Mouse (Mus musculus): ENCODE measurements at regions not wholly inside any gene's neighbourhood (a gene's known extent, or its start where the extent isn't known, plus 50 kb on each side); places are given as distances from the start of the nearest gene placed in this dataset.

DNA sequence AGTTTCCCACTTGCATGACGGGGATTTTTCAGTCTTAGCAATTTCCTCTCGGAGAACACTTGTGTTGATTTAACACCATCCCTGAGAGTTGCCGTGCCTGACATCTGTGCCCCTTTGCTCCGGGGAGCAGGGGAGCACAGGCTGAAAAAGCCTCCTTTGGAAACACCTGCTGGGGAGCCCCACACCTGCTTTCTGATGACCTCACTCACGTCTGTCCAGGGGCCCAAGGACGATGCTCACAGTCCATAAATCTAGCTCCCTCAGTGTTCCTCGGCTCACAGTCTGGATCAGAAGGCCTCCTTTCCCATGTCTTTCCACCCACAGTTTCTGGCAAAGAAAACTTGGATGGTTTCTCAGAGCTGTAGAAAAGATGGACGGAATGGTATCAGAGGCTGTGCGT, 208.7 kb downstream of the Pmp22 start:
- Histone ChIP-seq H3K4me1 (ENCODE audit: control insufficient read depth, insufficient read depth, low read length) (no peaks in the 10 kb centered on the region), H3K27me3 (ENCODE audit: control insufficient read depth, insufficient read depth, low read length) (no peaks in the 10 kb centered on the region), H3K79me2 (replicated peaks; ENCODE audit: control insufficient read depth, insufficient read depth, low read length) (no peaks in the 10 kb centered on the region), H3K36me3 (ENCODE audit: control insufficient read depth, insufficient read depth, low read length) (no peaks in the 10 kb centered on the region), H3K4me3 (no peak overlapping the region), H3K27ac (no peak overlapping the region), H3K9ac (ENCODE audit: low read depth, low read length) (no peak overlapping the region)
- DNase-seq = no peak
- 69% methylated on average over 9 of the region's 9 CpGs for WGBS
- TF ChIP-seq CTCF (IDR thresholded peaks at IDR 0.05) = no peak
- no peak for TF ChIP-seq POLR2A (IDR thresholded peaks at IDR 0.05; ENCODE audit: insufficient read depth, low read depth, low read length)
- no peak for TF ChIP-seq EP300 (IDR thresholded peaks at IDR 0.05; ENCODE audit: insufficient read depth, low read depth, low read length)
- intact Hi-C loops (cut with DNase I) = no loop called here

DNA sequence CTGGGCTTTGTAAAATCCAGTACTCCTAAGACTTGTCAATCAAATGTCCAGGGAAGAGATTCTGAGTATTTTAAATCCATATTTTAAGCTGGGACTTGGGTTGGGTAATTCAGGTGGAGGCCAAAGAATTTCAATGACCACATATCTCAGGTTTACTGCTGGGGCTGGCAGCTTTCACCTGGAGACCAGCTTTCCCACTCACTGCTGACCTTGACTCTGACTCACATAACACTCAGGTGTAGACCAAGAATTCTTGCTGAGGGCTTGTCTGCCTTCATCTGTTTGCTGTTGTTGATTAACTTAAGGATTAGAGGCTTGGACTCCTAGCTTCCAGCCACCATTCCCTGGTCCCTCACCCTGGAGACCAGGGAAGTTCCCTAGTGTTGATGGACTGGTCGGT, 209.5 kb downstream of the Pmp22 start:
- DNase-seq = no peak
- WGBS = 93% methylated on average over 1 of the region's 1 CpGs
- H3K9ac ChIP-seq (ENCODE audit: low read depth, low read length) = no peak overlapping the region
- intact Hi-C loops (cut with DNase I) = no loop called here
- no peak for TF ChIP-seq POLR2A (IDR thresholded peaks at IDR 0.05; ENCODE audit: insufficient read depth, low read depth, low read length)
- no peak for TF ChIP-seq CTCF (IDR thresholded peaks at IDR 0.05)
- no peak for TF ChIP-seq EP300 (IDR thresholded peaks at IDR 0.05; ENCODE audit: insufficient read depth, low read depth, low read length)
- H3K36me3 ChIP-seq (ENCODE audit: control insufficient read depth, insufficient read depth, low read length) = no peaks in the 10 kb centered on the region
- no peaks in the 10 kb centered on the region for H3K4me1 ChIP-seq (ENCODE audit: control insufficient read depth, insufficient read depth, low read length)
- no peak overlapping the region for H3K27ac ChIP-seq
- no peaks in the 10 kb centered on the region for H3K27me3 ChIP-seq (ENCODE audit: control insufficient read depth, insufficient read depth, low read length)
- no peaks in the 10 kb centered on the region for H3K79me2 ChIP-seq (replicated peaks; ENCODE audit: control insufficient read depth, insufficient read depth, low read length)
- no peak overlapping the region for H3K4me3 ChIP-seq

DNA sequence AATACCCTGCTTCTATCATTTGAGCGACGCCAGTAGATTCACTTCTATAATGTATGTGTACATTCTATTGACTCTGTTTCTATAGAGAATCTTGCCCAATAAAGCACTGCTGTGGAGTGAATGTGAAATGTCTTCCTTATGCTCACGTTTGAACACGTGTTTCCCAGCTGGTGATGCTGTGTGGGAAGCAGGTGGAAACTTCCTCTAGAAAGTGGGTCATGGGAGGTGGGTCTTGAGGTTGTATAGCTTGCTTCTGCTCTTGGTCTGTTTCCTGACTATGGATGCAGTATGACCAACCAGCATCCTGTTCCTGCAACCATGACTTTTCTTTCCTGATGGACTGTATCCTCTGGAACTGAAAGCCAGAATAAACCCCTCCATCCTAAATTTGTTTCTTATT, 216.9 kb downstream of the Pmp22 start:
- no peak overlapping the region for H3K9ac ChIP-seq (ENCODE audit: low read depth, low read length)
- no peak overlapping the region for H3K4me3 ChIP-seq
- intact Hi-C loops (cut with DNase I) = no loop called here
- H3K27me3 ChIP-seq (ENCODE audit: control insufficient read depth, insufficient read depth, low read length) = no peaks in the 10 kb centered on the region
- no peaks in the 10 kb centered on the region for H3K36me3 ChIP-seq (ENCODE audit: control insufficient read depth, insufficient read depth, low read length)
- no peak overlapping the region for H3K27ac ChIP-seq
- no peak for DNase-seq
- TF ChIP-seq POLR2A (IDR thresholded peaks at IDR 0.05; ENCODE audit: insufficient read depth, low read depth, low read length) (no peak), EP300 (IDR thresholded peaks at IDR 0.05; ENCODE audit: insufficient read depth, low read depth, low read length) (no peak), CTCF (IDR thresholded peaks at IDR 0.05) (no peak)
- H3K4me1 ChIP-seq (ENCODE audit: control insufficient read depth, insufficient read depth, low read length) = peaks cover 2% of the 10 kb centered on the region; the same call in 1 of the 2 replicates
- 81% methylated on average over 4 of the region's 4 CpGs for WGBS
- no peaks in the 10 kb centered on the region for H3K79me2 ChIP-seq (replicated peaks; ENCODE audit: control insufficient read depth, insufficient read depth, low read length)

- H3K36me3 ChIP-seq (ENCODE audit: control insufficient read depth, insufficient read depth, low read length) = no peaks in the 10 kb centered on the region
- H3K79me2 ChIP-seq (replicated peaks; ENCODE audit: control insufficient read depth, insufficient read depth, low read length) = no peaks in the 10 kb centered on the region
- H3K27me3 ChIP-seq (ENCODE audit: control insufficient read depth, insufficient read depth, low read length) = no peaks in the 10 kb centered on the region
- 27% methylated on average over 7 of the region's 7 CpGs for WGBS
- intact Hi-C loops (cut with DNase I) = no loop called here
- peaks cover 2% of the 10 kb centered on the region for H3K4me1 ChIP-seq (ENCODE audit: control insufficient read depth, insufficient read depth, low read length)
- peak in 1 of 2 experiments; percentile 4 for DNase-seq
- no peak for TF ChIP-seq EP300 (IDR thresholded peaks at IDR 0.05; ENCODE audit: insufficient read depth, low read depth, low read length)
- no peak for TF ChIP-seq CTCF (IDR thresholded peaks at IDR 0.05)
- H3K27ac ChIP-seq = peak overlapping the region; percentile 55
- no peak overlapping the region for H3K4me3 ChIP-seq
- H3K9ac ChIP-seq (ENCODE audit: low read depth, low read length) = no peak overlapping the region
Observed at GRCm38 (mm10) chr11:63350123-63350696, 221.4 kb downstream of the Pmp22 start.

DNA sequence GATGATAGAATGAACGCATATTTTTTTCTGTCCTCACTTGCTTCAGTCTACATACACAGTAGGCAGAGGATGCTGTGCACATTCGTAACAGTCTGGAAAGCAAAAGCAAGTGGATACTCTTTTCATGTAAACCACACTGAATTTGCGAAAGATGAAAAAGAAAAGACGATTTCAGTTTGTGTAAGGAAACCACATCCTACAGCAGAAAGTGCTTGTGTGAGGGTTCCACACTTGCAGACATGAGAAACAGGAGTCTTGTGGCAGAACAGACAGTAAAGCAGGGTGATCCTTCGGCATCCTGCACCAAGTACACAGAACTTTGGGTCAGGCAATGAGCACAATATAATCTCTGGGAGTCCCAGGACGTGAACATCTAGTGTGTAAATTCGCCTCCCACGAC, 223.2 kb downstream of the Pmp22 start:
- intact Hi-C loops (cut with DNase I) = no loop called here
- DNase-seq = no peak
- no peak for TF ChIP-seq POLR2A (IDR thresholded peaks at IDR 0.05; ENCODE audit: insufficient read depth, low read depth, low read length)
- Histone ChIP-seq H3K9ac (ENCODE audit: low read depth, low read length) (no peak overlapping the region), H3K79me2 (replicated peaks; ENCODE audit: control insufficient read depth, insufficient read depth, low read length) (no peaks in the 10 kb centered on the region), H3K4me1 (ENCODE audit: control insufficient read depth, insufficient read depth, low read length) (peaks cover 2% of the 10 kb centered on the region), H3K4me3 (no peak overlapping the region), H3K27me3 (ENCODE audit: control insufficient read depth, insufficient read depth, low read length) (no peaks in the 10 kb centered on the region), H3K36me3 (ENCODE audit: control insufficient read depth, insufficient read depth, low read length) (no peaks in the 10 kb centered on the region), H3K27ac (no peak overlapping the region)
- 95% methylated on average over 8 of the region's 8 CpGs for WGBS

DNA sequence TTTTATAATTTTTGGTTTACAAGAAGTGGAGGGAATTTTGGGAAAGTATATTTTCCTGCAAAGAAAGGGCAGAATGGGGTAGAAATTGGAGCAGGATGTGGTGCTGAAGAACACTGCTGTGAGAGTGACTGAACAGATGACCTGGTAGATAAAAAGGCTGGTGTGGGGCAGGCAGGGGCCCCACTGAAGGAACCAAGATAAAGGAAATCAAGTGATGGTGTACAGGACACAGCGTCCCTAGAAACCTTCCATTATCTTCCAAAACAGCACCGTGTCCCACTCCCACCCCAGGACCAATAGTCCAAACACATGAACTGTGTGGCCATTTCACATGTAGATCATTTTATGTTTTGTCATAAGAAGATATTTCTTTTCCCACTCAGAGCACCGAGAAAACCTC, 224.2 kb downstream of the Pmp22 start:
- H3K9ac ChIP-seq (ENCODE audit: low read depth, low read length) = no peak overlapping the region
- no peak for DNase-seq
- no peak overlapping the region for H3K4me3 ChIP-seq
- H3K79me2 ChIP-seq (replicated peaks; ENCODE audit: control insufficient read depth, insufficient read depth, low read length) = no peaks in the 10 kb centered on the region
- H3K27ac ChIP-seq = no peak overlapping the region
- no peaks in the 10 kb centered on the region for H3K27me3 ChIP-seq (ENCODE audit: control insufficient read depth, insufficient read depth, low read length)
- peaks cover 2% of the 10 kb centered on the region for H3K4me1 ChIP-seq (ENCODE audit: control insufficient read depth, insufficient read depth, low read length)
- H3K36me3 ChIP-seq (ENCODE audit: control insufficient read depth, insufficient read depth, low read length) = no peaks in the 10 kb centered on the region
- intact Hi-C loops (cut with DNase I) = no loop called here
- 53% methylated on average over 3 of the region's 3 CpGs for WGBS
- no peak for TF ChIP-seq POLR2A (IDR thresholded peaks at IDR 0.05; ENCODE audit: insufficient read depth, low read depth, low read length)
- TF ChIP-seq EP300 (IDR thresholded peaks at IDR 0.05; ENCODE audit: insufficient read depth, low read depth, low read length) = no peak
- TF ChIP-seq CTCF (IDR thresholded peaks at IDR 0.05) = no peak

Data from heart, adult 2 months (tissue).